Mouse (Mus musculus): ENCODE results near the gene Tmco1.

DNA sequence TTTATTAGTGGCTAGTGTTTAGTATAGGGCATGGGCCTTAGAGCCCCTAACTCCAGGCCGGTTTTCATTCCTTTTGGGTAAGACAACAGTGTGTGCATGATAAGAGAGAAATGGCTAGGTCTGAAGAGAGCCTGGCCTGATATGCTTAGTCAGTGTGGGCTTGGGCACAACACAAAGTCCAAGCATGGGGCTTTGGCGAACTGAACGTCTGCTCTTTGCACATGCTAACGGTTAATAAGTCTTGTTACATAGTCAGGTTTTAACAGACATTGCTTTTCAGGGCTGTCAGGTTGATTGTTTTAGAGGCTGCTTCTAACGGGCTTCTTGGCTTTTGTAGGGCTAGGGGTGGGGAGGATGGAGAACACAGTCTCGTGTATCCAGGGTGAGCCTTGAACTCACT, 58.4 kb downstream of the Tmco1 start:
- TF ChIP-seq CTCF (IDR thresholded peaks at IDR 0.05; ENCODE audit: extremely low read depth, insufficient read length, insufficient replicate concordance, low read depth, low read length) (no peak), POLR2A (IDR thresholded peaks at IDR 0.05; ENCODE audit: low read depth, low read length) (no peak)
